In genomic region chr2:30691857-30692560, GRCm38 (mm10) we compare ENCODE assay signal across 7 mouse cellular contexts.
DNase-seq lines count a peak whose midpoint lies in the region; ATAC-seq lines count a peak whose summit lies in the region.

No protein-coding gene starts in this region.

- no peak; the same call in 1 of the 2 replicates for ATAC-seq in intestine, embryonic 15.5 days
- ATAC-seq in midbrain, embryonic 11.5 days (ENCODE audit: low FRiP score), result peak; percentile 4; the same call in 1 of the 2 replicates
- no peak for ATAC-seq in stomach, embryonic 15.5 days (ENCODE audit: insufficient read depth, low FRiP score, low read depth)

- 0 out of 2 replicates have a peak overlapping the region, but pooled peaks have one; percentile 32 for H3K9ac ChIP-seq in intestine, embryonic 15.5 days
- peak overlapping the region; percentile 67 for H3K9ac ChIP-seq in midbrain, embryonic 11.5 days (ENCODE audit: low read length)
- 0 out of 2 replicates have a peak overlapping the region, but pooled peaks have one; percentile 2 for H3K9ac ChIP-seq in stomach, embryonic 15.5 days

- no peaks in the 10 kb centered on the region for H3K27me3 ChIP-seq in intestine, embryonic 15.5 days (replicated peaks)
- no peaks in the 10 kb centered on the region for H3K27me3 ChIP-seq in midbrain, embryonic 11.5 days (ENCODE audit: control insufficient read depth, insufficient read depth, low read length)
- no peaks in the 10 kb centered on the region for H3K27me3 ChIP-seq in stomach, embryonic 15.5 days (replicated peaks)

- peaks cover 56% of the 10 kb centered on the region for H3K4me1 ChIP-seq in intestine, embryonic 15.5 days (replicated peaks)
- H3K4me1 ChIP-seq in midbrain, embryonic 11.5 days (ENCODE audit: control insufficient read depth, insufficient read depth, low read length), result peaks cover 45% of the 10 kb centered on the region
- peaks cover 51% of the 10 kb centered on the region for H3K4me1 ChIP-seq in stomach, embryonic 15.5 days

- peak overlapping the region; percentile 81 for H3K4me2 ChIP-seq in intestine, embryonic 15.5 days (replicated peaks)
- peak overlapping the region; percentile 50 for H3K4me2 ChIP-seq in midbrain, embryonic 11.5 days
- peak overlapping the region; percentile 43 for H3K4me2 ChIP-seq in stomach, embryonic 15.5 days

- H3K9me3 ChIP-seq in intestine, embryonic 15.5 days, result no peaks in the 10 kb centered on the region
- H3K9me3 ChIP-seq in midbrain, embryonic 11.5 days (ENCODE audit: control insufficient read depth, low read length), result no peaks in the 10 kb centered on the region
- H3K9me3 ChIP-seq in stomach, embryonic 15.5 days, result no peaks in the 10 kb centered on the region

- WGBS in intestine, embryonic 15.5 days, result 25% methylated on average over 11 of the region's 11 CpGs
- WGBS in midbrain, embryonic 11.5 days, result 7% methylated on average over 11 of the region's 11 CpGs
- 11% methylated on average over 11 of the region's 11 CpGs for WGBS in stomach, embryonic 15.5 days

- H3K36me3 ChIP-seq in intestine, embryonic 15.5 days, result no peaks in the 10 kb centered on the region
- H3K36me3 ChIP-seq in midbrain, embryonic 11.5 days (ENCODE audit: control insufficient read depth, insufficient read depth, low read length), result no peaks in the 10 kb centered on the region
- no peaks in the 10 kb centered on the region for H3K36me3 ChIP-seq in stomach, embryonic 15.5 days

- DNase-seq in adrenal gland, postnatal 36 days, result peak; percentile 95 to 96
- peak; percentile 79 to 98 for DNase-seq in cerebellum, postnatal 4 days (ENCODE audit: low spot score in 2 of 2)
- peak; percentile 98 for DNase-seq in heart, adult 11 months
- DNase-seq in left cerebral cortex, postnatal 14 days (ENCODE audit: low spot score in 2 of 2), result peak; percentile 82 to 91
- DNase-seq in midbrain, embryonic 11.5 days (ENCODE audit: low spot score, missing footprints), result peak; percentile 95

- H3K4me3 ChIP-seq in intestine, embryonic 15.5 days (replicated peaks), result no peak overlapping the region
- H3K4me3 ChIP-seq in midbrain, embryonic 11.5 days (ENCODE audit: low read depth, low read length), result peak overlapping the region; percentile 26; the same call in 1 of the 2 replicates
- no peak overlapping the region for H3K4me3 ChIP-seq in stomach, embryonic 15.5 days (replicated peaks)

- H3K27ac ChIP-seq in intestine, embryonic 15.5 days, result peak overlapping the region; percentile 97
- H3K27ac ChIP-seq in midbrain, embryonic 11.5 days (ENCODE audit: low read depth, low read length), result peak overlapping the region; percentile 99
- peak overlapping the region; percentile 98 for H3K27ac ChIP-seq in stomach, embryonic 15.5 days

- intact Hi-C loops in left cerebral cortex, postnatal 14 days (cut with DNase I), result loop anchor here (2.0 to 5.0 kb wide), 2 partner anchors 33 to 220 kb away; partner anchors contain the start of gene Ier5l

Comparison
In these comparisons a context has a peak if more than half of its experiments do, and no peak if none do; other contexts are left out.
1. H3K9ac ChIP-seq: peak in every context shown above with its lines; median percentile 67 in midbrain, embryonic 11.5 days; 32 in intestine, embryonic 15.5 days; 2 in stomach, embryonic 15.5 days.